Mouse (Mus musculus) forebrain, embryonic 16.5 days (tissue): ENCODE measurements at regions not wholly inside any gene's neighbourhood (a gene's known extent, or its start where the extent isn't known, plus 50 kb on each side); places are given as distances from the start of the nearest gene placed in this dataset.

Source experiments
- ATAC-seq: fragments of 200-750 bp; cut with Nextera tagmentation; 2 replicates; pipeline ENCODE4 v1.8.0; 2017; ENCODE audit warnings: mild to moderate bottlenecking, moderate library complexity
- H3K27ac ChIP-seq: fragments of 300-500 bp; sonication (generic); 2 replicates; pipeline ENCODE4 v1.5.1; 2014; ENCODE audit warnings: low read length, control low read depth
- H3K27me3 ChIP-seq: fragments of 300-500 bp; sonication (generic); replicated peaks from 2 replicates; pipeline ENCODE4 v1.6.1; 2014; ENCODE audit warnings: low read length; ENCODE audit not compliant: control insufficient read depth, insufficient read depth
- H3K36me3 ChIP-seq: fragments of 300-500 bp; sonication (generic); 2 replicates; pipeline ENCODE4 v1.6.1; 2014; ENCODE audit not compliant: control insufficient read depth, insufficient read depth
- H3K4me1 ChIP-seq: fragments of 300-500 bp; sonication (generic); replicated peaks from 2 replicates; pipeline ENCODE4 v1.6.1; 2014; ENCODE audit warnings: low read length; ENCODE audit not compliant: control insufficient read depth, insufficient read depth
- H3K4me2 ChIP-seq: fragments of 300-500 bp; sonication (generic); 2 replicates; pipeline ENCODE4 v1.6.1; 2014; ENCODE audit warnings: mild to moderate bottlenecking, low read length, control low read depth
- H3K4me3 ChIP-seq: fragments of 300-500 bp; sonication (generic); replicated peaks from 2 replicates; pipeline ENCODE4 v1.5.1; 2014; ENCODE audit warnings: mild to moderate bottlenecking, low read length, control low read depth
- H3K9ac ChIP-seq: fragments of 300-500 bp; sonication (generic); replicated peaks from 2 replicates; pipeline ENCODE4 v1.6.1; 2014; ENCODE audit warnings: low read depth, low read length, control low read depth
- H3K9me3 ChIP-seq: fragments of 300-500 bp; sonication (generic); 2 replicates; pipeline ENCODE4 v1.6.1; 2016; ENCODE audit warnings: low read length; ENCODE audit not compliant: control insufficient read depth
- WGBS: fragments of 180-500 bp; shearing (Covaris S2); extraction: QIAGEN DNeasy Blood & Tissue Kit; methylation state at CpG from one replicate; pipeline ENCODE4 v1.1.7; 2014; 5-methylcytosine and 5-hydroxymethylcytosine counted together

DNA sequence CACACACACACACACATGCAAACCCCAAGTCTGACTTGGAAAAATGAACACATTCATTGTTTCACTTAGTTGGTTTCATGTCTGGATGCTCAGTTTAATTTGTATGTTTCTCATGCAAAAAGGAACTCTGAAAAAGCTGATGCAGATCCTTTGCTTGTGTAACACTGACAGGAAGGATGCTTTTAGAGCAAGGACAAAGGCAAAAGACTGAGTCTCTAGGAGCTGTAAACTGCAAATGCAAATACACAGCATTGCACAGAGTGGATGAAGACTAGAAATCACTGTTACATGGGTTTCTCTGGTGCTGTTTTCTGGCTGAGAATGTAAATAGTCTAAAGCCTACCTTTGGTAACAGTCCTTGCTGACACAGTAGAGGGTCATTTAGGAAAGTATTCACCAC lies 748.3 kb downstream of the Mettl4 start:
- H3K36me3 ChIP-seq: no peaks in the 10 kb centered on the region

DNA sequence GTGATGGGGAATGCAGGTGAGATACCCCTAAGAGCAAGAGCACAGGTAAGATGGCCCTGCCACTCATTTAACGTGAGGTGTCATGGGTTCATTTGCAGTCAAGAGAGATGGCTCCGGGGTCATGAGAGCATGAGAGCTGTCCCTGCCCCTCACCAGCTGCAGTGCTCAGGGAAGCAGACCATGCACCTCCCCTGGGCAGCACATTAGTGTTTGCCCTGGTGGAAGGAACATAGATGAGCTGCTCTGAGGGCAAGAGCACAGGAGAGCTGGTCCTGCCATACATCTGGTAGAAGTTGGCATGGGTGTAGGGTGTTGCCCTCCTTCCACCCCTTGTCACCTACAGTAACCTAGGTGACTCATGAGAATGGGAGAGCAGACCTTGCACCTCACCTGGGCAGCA lies 762.9 kb downstream of the Mettl4 start:
- Histone ChIP-seq H3K4me3 (no peak overlapping the region), H3K27ac (no peak overlapping the region)
- WGBS: 94% methylated on average over 2 of the region's 2 CpGs

More for the DNA sequence above, 748.3 kb downstream of the Mettl4 start:
- no peaks in the 10 kb centered on the region for H3K4me1 ChIP-seq
- no peak for ATAC-seq
- H3K4me3 ChIP-seq: no peak overlapping the region
- H3K4me2 ChIP-seq: no peak overlapping the region
- no peak overlapping the region for H3K9ac ChIP-seq
- no peaks in the 10 kb centered on the region for H3K9me3 ChIP-seq
- H3K27me3 ChIP-seq: no peaks in the 10 kb centered on the region
- no peak overlapping the region for H3K27ac ChIP-seq

More for the DNA sequence above, 762.9 kb downstream of the Mettl4 start:
- Histone ChIP-seq H3K4me1 (no peaks in the 10 kb centered on the region), H3K36me3 (no peaks in the 10 kb centered on the region), H3K27me3 (no peaks in the 10 kb centered on the region), H3K9me3 (no peaks in the 10 kb centered on the region), H3K4me2 (no peak overlapping the region), H3K9ac (no peak overlapping the region)
- no peak for ATAC-seq
